Mouse (Mus musculus) lung, embryonic 15.5 days (tissue): ENCODE results near the gene Dio1. TPM values are rescaled to one million over a fixed set of nuclear protein-coding genes. Genes with fewer than 3 reads are reported as not detected.
A peak's percentile ranks its signal among the peaks of the same experiment; 100 is the strongest.

Source experiments
- ATAC-seq: fragments of 200-750 bp; cut with Nextera tagmentation; 2 replicates; pipeline ENCODE4 v1.8.0; 2017; ENCODE audit warnings: moderate number of reproducible peaks, borderline replicate concordance; ENCODE audit not compliant: low FRiP score, low TSS enrichment; ENCODE audit errors: extremely low read depth
- H3K27ac ChIP-seq: fragments of 300-500 bp; sonication (generic); 2 replicates; pipeline ENCODE4 v1.5.1; 2015; ENCODE audit warnings: moderate library complexity, mild to moderate bottlenecking, inconsistent platforms
- H3K27me3 ChIP-seq: fragments of 300-500 bp; sonication (generic); 2 replicates; pipeline ENCODE4 v1.6.1; 2015; ENCODE audit warnings: inconsistent platforms
- H3K36me3 ChIP-seq: fragments of 300-500 bp; sonication (generic); 2 replicates; pipeline ENCODE4 v1.6.1; 2015; ENCODE audit warnings: inconsistent platforms
- H3K4me1 ChIP-seq: fragments of 300-500 bp; sonication (generic); 2 replicates; pipeline ENCODE4 v1.6.1; 2015; ENCODE audit warnings: inconsistent platforms
- H3K4me2 ChIP-seq: fragments of 300-500 bp; sonication (generic); 2 replicates; pipeline ENCODE4 v1.6.1; 2015; ENCODE audit warnings: inconsistent platforms, mild to moderate bottlenecking, moderate library complexity
- H3K4me3 ChIP-seq: fragments of 300-500 bp; sonication (generic); 2 replicates; pipeline ENCODE4 v1.5.1; 2015; ENCODE audit warnings: mild to moderate bottlenecking, inconsistent platforms
- H3K9ac ChIP-seq: fragments of 300-500 bp; sonication (generic); 2 replicates; pipeline ENCODE4 v1.6.1; 2015; ENCODE audit warnings: inconsistent platforms
- H3K9me3 ChIP-seq: fragments of 300-500 bp; sonication (generic); 2 replicates; pipeline ENCODE4 v1.6.1; 2016; ENCODE audit warnings: inconsistent platforms
- WGBS: fragments of 180-500 bp; shearing (Covaris S2); methylation state at CpG from one replicate; pipeline ENCODE4 v1.1.7; 2015; 5-methylcytosine and 5-hydroxymethylcytosine counted together
- polyA plus RNA-seq: library from polyadenylated mRNA; unstranded; fragments of >200 nt; fragmentation: Nextera tagmentation; extraction: Ambion mirVana; gene quantifications from 2 replicates; pipeline ENCODE4 v1.2.1, GENCODE M21; 2015

The Dio1 gene
- polyA plus RNA-seq, 1 experiment from 2014 or later, result 0.25 TPM

GRCm38 (mm10) chr4:107336356-107336755, 29.4 kb upstream of the Dio1 start:
- Histone ChIP-seq H3K27me3 (no peaks in the 10 kb centered on the region), H3K4me2 (no peak overlapping the region), H3K27ac (no peak overlapping the region), H3K9ac (no peak overlapping the region), H3K9me3 (no peaks in the 10 kb centered on the region), H3K4me1 (peaks cover 7% of the 10 kb centered on the region; the same call in 1 of the 2 replicates), H3K4me3 (no peak overlapping the region), H3K36me3 (no peaks in the 10 kb centered on the region)
- WGBS, result 77% methylated on average over 8 of the region's 8 CpGs
- ATAC-seq, result no peak

- 92% methylated on average over 4 of the region's 4 CpGs for WGBS
- no peak for ATAC-seq
- H3K9ac ChIP-seq, result no peak overlapping the region
- no peak overlapping the region for H3K4me2 ChIP-seq
- H3K4me1 ChIP-seq, result no peaks in the 10 kb centered on the region
- H3K27ac ChIP-seq, result no peak overlapping the region
- no peaks in the 10 kb centered on the region for H3K9me3 ChIP-seq
- H3K27me3 ChIP-seq, result no peaks in the 10 kb centered on the region
- H3K4me3 ChIP-seq, result no peak overlapping the region
- H3K36me3 ChIP-seq, result no peaks in the 10 kb centered on the region
These were observed 26.5 kb upstream of the Dio1 start for GRCm38 (mm10) chr4:107333514-107333913.

GRCm38 (mm10) chr4:107328530-107328929, 21.6 kb upstream of the Dio1 start:
- H3K9me3 ChIP-seq, result no peaks in the 10 kb centered on the region
- no peak overlapping the region for H3K9ac ChIP-seq
- no peak for ATAC-seq
- no peak overlapping the region for H3K4me2 ChIP-seq
- no peaks in the 10 kb centered on the region for H3K4me1 ChIP-seq
- peaks cover 6% of the 10 kb centered on the region for H3K36me3 ChIP-seq
- no peaks in the 10 kb centered on the region for H3K27me3 ChIP-seq
- H3K4me3 ChIP-seq, result no peak overlapping the region
- no peak overlapping the region for H3K27ac ChIP-seq
- WGBS, result 92% methylated on average over 8 of the region's 8 CpGs

DNA sequence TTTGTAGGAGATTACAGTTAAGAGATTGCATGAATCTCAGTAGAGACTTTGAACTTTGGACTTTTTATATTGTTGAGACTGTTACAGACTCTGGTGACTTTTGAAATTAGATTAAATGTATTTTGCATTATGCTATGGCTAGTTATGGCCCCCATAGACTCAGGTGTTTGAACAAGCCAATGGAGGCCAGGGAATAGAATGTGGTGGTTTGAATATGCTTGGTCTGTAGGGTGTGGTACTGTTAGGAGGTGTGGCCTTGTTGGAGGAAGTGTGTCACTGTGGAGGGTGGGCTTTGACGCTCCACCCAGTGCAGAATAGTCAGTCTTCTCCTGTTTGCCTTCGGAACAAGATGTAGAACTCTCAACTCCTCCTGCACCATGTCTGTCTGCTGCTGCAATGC, 16.1 kb upstream of the Dio1 start:
- Histone ChIP-seq H3K27me3 (no peaks in the 10 kb centered on the region), H3K4me1 (no peaks in the 10 kb centered on the region), H3K27ac (no peak overlapping the region), H3K36me3 (peaks cover 39% of the 10 kb centered on the region), H3K9ac (no peak overlapping the region), H3K9me3 (no peaks in the 10 kb centered on the region), H3K4me2 (no peak overlapping the region), H3K4me3 (no peak overlapping the region)
- ATAC-seq, result no peak
- WGBS, result 93% methylated on average over 2 of the region's 2 CpGs

DNA sequence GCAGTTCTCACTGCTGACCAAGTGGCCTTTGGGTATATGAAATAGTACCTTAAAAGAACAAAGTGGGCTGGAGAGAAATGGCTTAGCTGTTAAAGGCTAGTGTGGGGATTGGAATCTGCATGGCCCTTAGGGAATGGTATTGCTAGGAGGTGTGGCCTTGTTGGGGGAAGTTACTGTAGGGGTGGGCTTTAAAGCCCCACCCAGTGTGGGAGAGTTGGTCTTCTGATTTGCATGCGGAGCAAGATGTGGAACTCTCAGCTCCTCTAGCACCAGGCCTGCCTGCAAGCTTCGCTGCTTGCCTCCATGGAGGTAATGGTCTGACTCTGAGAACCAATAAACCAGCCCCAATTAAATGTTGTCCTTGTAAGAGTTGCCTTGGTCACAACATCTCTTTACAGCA, 14.1 kb upstream of the Dio1 start:
- 68% methylated on average over 2 of the region's 2 CpGs for WGBS
- no peak for ATAC-seq
- Histone ChIP-seq H3K4me2 (no peak overlapping the region), H3K4me3 (no peak overlapping the region), H3K27me3 (no peaks in the 10 kb centered on the region), H3K9ac (no peak overlapping the region), H3K4me1 (no peaks in the 10 kb centered on the region), H3K9me3 (no peaks in the 10 kb centered on the region), H3K36me3 (peaks cover 34% of the 10 kb centered on the region), H3K27ac (no peak overlapping the region)

GRCm38 (mm10) chr4:107318646-107319045, 11.7 kb upstream of the Dio1 start:
- 74% methylated on average over 8 of the region's 8 CpGs for WGBS
- Histone ChIP-seq H3K4me1 (peaks cover 12% of the 10 kb centered on the region), H3K36me3 (peaks cover 34% of the 10 kb centered on the region), H3K4me3 (no peak overlapping the region), H3K9me3 (no peaks in the 10 kb centered on the region), H3K27ac (no peak overlapping the region), H3K27me3 (no peaks in the 10 kb centered on the region), H3K4me2 (no peak overlapping the region), H3K9ac (no peak overlapping the region)
- ATAC-seq, result no peak

GRCm38 (mm10) chr4:107314479-107314805, 7.5 kb upstream of the Dio1 start:
- Histone ChIP-seq H3K9me3 (no peaks in the 10 kb centered on the region), H3K9ac (peak overlapping the region; percentile 55), H3K4me2 (peak overlapping the region; percentile 83), H3K36me3 (peaks cover 7% of the 10 kb centered on the region), H3K27me3 (no peaks in the 10 kb centered on the region), H3K4me1 (peaks cover 15% of the 10 kb centered on the region), H3K27ac (no peak overlapping the region), H3K4me3 (peak overlapping the region; percentile 69)
- 6% methylated on average over 7 of the region's 7 CpGs for WGBS
- 0 out of 2 replicates have a peak, but pooled peaks have one; percentile 5 for ATAC-seq

GRCm38 (mm10) chr4:107313690-107314478, 6.9 kb upstream of the Dio1 start, which contains the start of gene Yipf1:
Gene Yipf1, plus strand, starts transcription at chr4:107314363.
- H3K27me3 ChIP-seq, result no peaks in the 10 kb centered on the region
- H3K9ac ChIP-seq, result peak within 1 kb of the TSS; percentile 55
- H3K4me1 ChIP-seq, result peaks cover 15% of the 10 kb centered on the region
- peak; percentile 94 for ATAC-seq
- H3K9me3 ChIP-seq, result no peaks in the 10 kb centered on the region
- under 1% methylated on average over 29 of the region's 29 CpGs for WGBS
- peak within 1 kb of the TSS; percentile 83 for H3K4me2 ChIP-seq
- peaks cover 2% of the 10 kb centered on the region; the same call in 1 of the 2 replicates for H3K36me3 ChIP-seq
- peak within 1 kb of the TSS; percentile 42 for H3K27ac ChIP-seq
- peak within 1 kb of the TSS; percentile 69 for H3K4me3 ChIP-seq

DNA sequence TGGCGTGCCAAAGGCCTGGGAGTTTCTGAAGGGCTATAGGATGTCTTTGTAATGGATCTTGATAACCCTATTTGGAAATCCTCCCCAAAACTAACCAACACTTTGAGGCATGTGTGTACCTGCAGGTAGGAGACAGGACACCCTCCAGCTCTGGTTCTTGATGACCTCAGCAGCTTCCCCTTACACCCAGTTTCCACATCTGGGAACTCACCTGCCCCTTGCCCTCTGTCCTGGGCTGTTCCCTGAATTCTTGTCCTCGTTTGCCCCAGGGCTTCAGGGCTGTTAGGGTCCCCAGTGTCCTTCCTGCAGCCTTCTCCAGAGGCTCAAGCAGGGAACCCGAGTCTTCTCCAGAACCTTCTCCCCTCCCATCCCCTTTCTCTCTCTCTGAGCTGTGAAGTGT, 3.4 kb downstream of the Dio1 start:
- H3K36me3 ChIP-seq, result no peaks in the 10 kb centered on the region
- H3K4me1 ChIP-seq, result peaks cover 9% of the 10 kb centered on the region; the same call in 1 of the 2 replicates
- no peaks in the 10 kb centered on the region for H3K9me3 ChIP-seq
- no peak overlapping the region for H3K9ac ChIP-seq
- H3K27me3 ChIP-seq, result no peaks in the 10 kb centered on the region
- no peak overlapping the region for H3K4me2 ChIP-seq
- no peak overlapping the region for H3K4me3 ChIP-seq
- ATAC-seq, result no peak
- H3K27ac ChIP-seq, result no peak overlapping the region
- 51% methylated on average over 3 of the region's 3 CpGs for WGBS

DNA sequence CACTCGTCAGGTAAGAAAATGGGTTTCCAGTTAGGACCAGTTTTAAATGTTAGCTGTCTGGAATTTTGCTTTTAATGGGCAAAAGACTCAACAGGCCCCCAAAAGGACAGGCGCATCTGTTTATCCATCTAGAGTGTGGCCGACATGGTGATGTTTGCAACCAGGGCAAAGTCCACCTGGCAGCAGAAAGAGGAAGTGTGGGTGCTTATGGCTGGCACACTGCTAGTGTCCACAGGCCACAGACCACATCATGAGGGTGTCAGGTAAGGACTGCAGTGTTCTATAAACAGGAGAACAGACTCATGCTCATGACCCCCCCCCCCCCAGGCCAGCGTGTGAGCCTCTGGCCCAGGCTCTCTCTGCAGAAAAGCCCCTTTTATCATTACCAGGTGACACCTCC, 4.1 kb downstream of the Dio1 start:
- Histone ChIP-seq H3K4me2 (no peak overlapping the region), H3K36me3 (no peaks in the 10 kb centered on the region), H3K27me3 (no peaks in the 10 kb centered on the region), H3K27ac (no peak overlapping the region), H3K9ac (no peak overlapping the region), H3K4me3 (no peak overlapping the region), H3K4me1 (peaks cover 9% of the 10 kb centered on the region; the same call in 1 of the 2 replicates), H3K9me3 (no peaks in the 10 kb centered on the region)
- no peak for ATAC-seq
- 69% methylated on average over 4 of the region's 4 CpGs for WGBS

DNA sequence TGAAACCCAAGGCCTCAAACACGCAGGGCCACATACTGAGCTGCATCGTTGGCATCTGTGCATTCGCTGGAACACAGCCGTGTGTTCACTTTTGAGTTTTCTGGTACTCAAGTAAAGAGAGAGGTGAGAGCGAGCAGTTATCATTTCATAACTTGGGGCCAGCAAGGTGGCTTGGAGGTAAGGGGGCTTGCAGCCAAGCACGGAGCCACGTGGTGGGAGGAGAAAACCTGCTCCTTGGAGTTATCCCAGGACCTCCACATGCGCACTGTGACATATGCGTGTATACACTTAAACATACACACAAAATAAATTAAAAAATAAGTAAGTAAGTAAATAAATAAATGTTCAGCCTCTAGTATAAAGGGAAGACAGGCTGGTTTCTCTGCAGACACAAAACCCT, 4.7 kb downstream of the Dio1 start:
- H3K4me1 ChIP-seq, result peaks cover 9% of the 10 kb centered on the region; the same call in 1 of the 2 replicates
- H3K9ac ChIP-seq, result no peak overlapping the region
- H3K4me2 ChIP-seq, result no peak overlapping the region
- H3K27me3 ChIP-seq, result no peaks in the 10 kb centered on the region
- H3K27ac ChIP-seq, result no peak overlapping the region
- ATAC-seq, result no peak
- WGBS, result 79% methylated on average over 9 of the region's 9 CpGs
- H3K9me3 ChIP-seq, result no peaks in the 10 kb centered on the region
- H3K36me3 ChIP-seq, result no peaks in the 10 kb centered on the region
- no peak overlapping the region for H3K4me3 ChIP-seq

- ATAC-seq, result peak; percentile 70; the same call in 1 of the 2 replicates
- Histone ChIP-seq H3K9me3 (no peaks in the 10 kb centered on the region), H3K4me2 (no peak overlapping the region), H3K27me3 (no peaks in the 10 kb centered on the region), H3K4me1 (0 out of 2 replicates have a peak, but pooled peaks cover 4% of the 10 kb centered on the region), H3K9ac (no peak overlapping the region), H3K27ac (no peak overlapping the region), H3K4me3 (no peak overlapping the region), H3K36me3 (no peaks in the 10 kb centered on the region)
- 95% methylated on average over 1 of the region's 1 CpGs for WGBS
These were observed 5.9 kb downstream of the Dio1 start for GRCm38 (mm10) chr4:107300902-107301555.
